Mouse (Mus musculus): ENCODE results near the gene Gamt.
"Not testable (repeated sequence)": the region's sequence is repeated elsewhere in the genome, so short reads cannot be mapped to it uniquely, and the experiment has no call there.

Gamt gene

GRCm38 (mm10) chr10:80227877-80228775 is 32.7 kb downstream of the Gamt start:
- no peak for DNase-seq (ENCODE audit: low read depth, low spot score)

- DNase-seq (ENCODE audit: low read depth, low spot score) = no peak
Observed at GRCm38 (mm10) chr10:80227166-80227539, 33.7 kb downstream of the Gamt start.

GRCm38 (mm10) chr10:80226416-80227165 is 34.2 kb downstream of the Gamt start, which contains the start of gene Mum1:
Gene Mum1 (plus strand): TSS chr10:80226434.
- peak; percentile 99 for DNase-seq (ENCODE audit: low read depth, low spot score)

- no peak for DNase-seq (ENCODE audit: low read depth, low spot score)
Observed at GRCm38 (mm10) chr10:80226071-80226415, 34.8 kb downstream of the Gamt start.

- not testable (repeated sequence) for DNase-seq (ENCODE audit: low read depth, low spot score)
Observed at GRCm38 (mm10) chr10:80223137-80223536, 37.7 kb downstream of the Gamt start.

GRCm38 (mm10) chr10:80220676-80221075 is 40.1 kb downstream of the Gamt start:
- DNase-seq (ENCODE audit: low read depth, low spot score) = no peak

- no peak for DNase-seq (ENCODE audit: low read depth, low spot score)
Observed at GRCm38 (mm10) chr10:80215048-80215772, 45.6 kb downstream of the Gamt start.

- not testable (repeated sequence) for DNase-seq (ENCODE audit: low read depth, low spot score)
Observed at GRCm38 (mm10) chr10:80211547-80212103, 49.2 kb downstream of the Gamt start.

- peak; percentile 52 for DNase-seq (ENCODE audit: low read depth, low spot score)
Observed at GRCm38 (mm10) chr10:80208841-80209371, 51.9 kb downstream of the Gamt start.

- DNase-seq (ENCODE audit: low read depth, low spot score) = no peak
Observed at GRCm38 (mm10) chr10:80208248-80208647, 52.6 kb downstream of the Gamt start.

Data from mesoderm, embryonic 11.5 days (tissue).